Mouse (Mus musculus) neural tube, embryonic 14.5 days (tissue): ENCODE data around the gene Cdk1. TPM values are rescaled to one million over a fixed set of nuclear protein-coding genes. Genes with fewer than 3 reads are reported as not detected.

Experiments
- polyA plus RNA-seq: library from polyadenylated mRNA; unstranded; fragments of >200 nt; fragmentation: Nextera tagmentation; extraction: Ambion mirVana; gene quantifications from 2 replicates; pipeline ENCODE4 v1.2.1, GENCODE M21; 2014

Cdk1 gene
- polyA plus RNA-seq, 1 experiment from 2014 or later: 30.0 TPM

Other genes starting within 250 kb of the Cdk1 start
- 17.3 TPM in 2 replicates for gene Rhobtb1, start 201.5 kb downstream of the Cdk1 start, polyA plus RNA-seq
- 1.5 and 1.8 TPM in 2 replicates for gene A930033H14Rik, start 139.8 kb downstream of the Cdk1 start, polyA plus RNA-seq
- gene Ank3, start 45.8 kb upstream of the Cdk1 start, polyA plus RNA-seq: 183 and 198 TPM in 2 replicates